Mouse (Mus musculus): ENCODE results near the gene Ildr1. TPM values are rescaled to one million over a fixed set of nuclear protein-coding genes. Genes with fewer than 3 reads are reported as not detected.
A peak's percentile ranks its signal among the peaks of the same experiment; 100 is the strongest.

Gene Ildr1
- total RNA-seq, 1 experiment from 2014 or later = not detected

GRCm38 (mm10) chr16:36697331-36697730 lies 3.6 kb downstream of the Ildr1 start:
- ATAC-seq (replicated peaks; ENCODE audit: low read depth, poor library complexity, severe bottlenecking) = no peak

GRCm38 (mm10) chr16:36700484-36700883 lies 6.7 kb downstream of the Ildr1 start:
- no peak for ATAC-seq (replicated peaks; ENCODE audit: low read depth, poor library complexity, severe bottlenecking)

GRCm38 (mm10) chr16:36707702-36708423 lies 14.1 kb downstream of the Ildr1 start:
- ATAC-seq (replicated peaks; ENCODE audit: low read depth, poor library complexity, severe bottlenecking) = no peak

GRCm38 (mm10) chr16:36708751-36709150 lies 15.0 kb downstream of the Ildr1 start:
- ATAC-seq (replicated peaks; ENCODE audit: low read depth, poor library complexity, severe bottlenecking) = peak; percentile 35

GRCm38 (mm10) chr16:36709405-36709804 lies 15.6 kb downstream of the Ildr1 start:
- peak; percentile 62 for ATAC-seq (replicated peaks; ENCODE audit: low read depth, poor library complexity, severe bottlenecking)

GRCm38 (mm10) chr16:36710794-36711193 lies 17.0 kb downstream of the Ildr1 start:
- ATAC-seq (replicated peaks; ENCODE audit: low read depth, poor library complexity, severe bottlenecking) = no peak

GRCm38 (mm10) chr16:36711760-36712159 lies 18.0 kb downstream of the Ildr1 start:
- peak; percentile 81 for ATAC-seq (replicated peaks; ENCODE audit: low read depth, poor library complexity, severe bottlenecking)

GRCm38 (mm10) chr16:36717481-36717880 lies 23.7 kb downstream of the Ildr1 start:
- peak; percentile 69 for ATAC-seq (replicated peaks; ENCODE audit: low read depth, poor library complexity, severe bottlenecking)

GRCm38 (mm10) chr16:36718637-36719036 lies 24.9 kb downstream of the Ildr1 start:
- ATAC-seq (replicated peaks; ENCODE audit: low read depth, poor library complexity, severe bottlenecking) = no peak

GRCm38 (mm10) chr16:36720194-36721055 lies 26.6 kb downstream of the Ildr1 start:
- ATAC-seq (replicated peaks; ENCODE audit: low read depth, poor library complexity, severe bottlenecking) = peak; percentile 83

GRCm38 (mm10) chr16:36722739-36723138 lies 29.0 kb downstream of the Ildr1 start:
- ATAC-seq (replicated peaks; ENCODE audit: low read depth, poor library complexity, severe bottlenecking) = no peak

- ATAC-seq (replicated peaks; ENCODE audit: low read depth, poor library complexity, severe bottlenecking) = no peak
Measured at GRCm38 (mm10) chr16:36723880-36724443, 30.2 kb downstream of the Ildr1 start.

- ATAC-seq (replicated peaks; ENCODE audit: low read depth, poor library complexity, severe bottlenecking) = peak; percentile 47; the same call in 1 of the 2 replicates
Measured at GRCm38 (mm10) chr16:36728959-36729358, 35.2 kb downstream of the Ildr1 start.

- ATAC-seq (replicated peaks; ENCODE audit: low read depth, poor library complexity, severe bottlenecking) = no peak
Measured at GRCm38 (mm10) chr16:36732572-36732971, 38.8 kb downstream of the Ildr1 start.

GRCm38 (mm10) chr16:36733827-36734226 lies 40.0 kb downstream of the Ildr1 start:
- no peak for ATAC-seq (replicated peaks; ENCODE audit: low read depth, poor library complexity, severe bottlenecking)

- ATAC-seq (replicated peaks; ENCODE audit: low read depth, poor library complexity, severe bottlenecking) = no peak
Measured at GRCm38 (mm10) chr16:36735421-36735820, 41.6 kb downstream of the Ildr1 start.

- no peak for ATAC-seq (replicated peaks; ENCODE audit: low read depth, poor library complexity, severe bottlenecking)
Measured at GRCm38 (mm10) chr16:36739404-36739930, 45.7 kb downstream of the Ildr1 start.

GRCm38 (mm10) chr16:36743580-36743979 lies 49.8 kb downstream of the Ildr1 start:
- ATAC-seq (replicated peaks; ENCODE audit: low read depth, poor library complexity, severe bottlenecking) = no peak

- ATAC-seq (replicated peaks; ENCODE audit: low read depth, poor library complexity, severe bottlenecking) = no peak
Measured at GRCm38 (mm10) chr16:36747068-36747467, 53.3 kb downstream of the Ildr1 start.

- 0 out of 2 replicates have a peak, but pooled peaks have one; percentile 42 for ATAC-seq (replicated peaks; ENCODE audit: low read depth, poor library complexity, severe bottlenecking)
Measured at GRCm38 (mm10) chr16:36747767-36748166, 54.0 kb downstream of the Ildr1 start.

Measured in common myeloid progenitor, adult 5-6 weeks (primary cell).